Mouse (Mus musculus) lung, postnatal 10 days (tissue): ENCODE measurements around the gene Atp5g1.
A peak's percentile ranks its signal among the peaks of the same experiment; 100 is the strongest.
"Not testable (repeated sequence)": the region's sequence is repeated elsewhere in the genome, so short reads cannot be mapped to it uniquely, and the experiment has no call there.

ENCODE experiments used
- DNase-seq: peaks from one replicate; pipeline ENCODE4 v3.0.0; 2021

The Atp5g1 gene

DNA sequence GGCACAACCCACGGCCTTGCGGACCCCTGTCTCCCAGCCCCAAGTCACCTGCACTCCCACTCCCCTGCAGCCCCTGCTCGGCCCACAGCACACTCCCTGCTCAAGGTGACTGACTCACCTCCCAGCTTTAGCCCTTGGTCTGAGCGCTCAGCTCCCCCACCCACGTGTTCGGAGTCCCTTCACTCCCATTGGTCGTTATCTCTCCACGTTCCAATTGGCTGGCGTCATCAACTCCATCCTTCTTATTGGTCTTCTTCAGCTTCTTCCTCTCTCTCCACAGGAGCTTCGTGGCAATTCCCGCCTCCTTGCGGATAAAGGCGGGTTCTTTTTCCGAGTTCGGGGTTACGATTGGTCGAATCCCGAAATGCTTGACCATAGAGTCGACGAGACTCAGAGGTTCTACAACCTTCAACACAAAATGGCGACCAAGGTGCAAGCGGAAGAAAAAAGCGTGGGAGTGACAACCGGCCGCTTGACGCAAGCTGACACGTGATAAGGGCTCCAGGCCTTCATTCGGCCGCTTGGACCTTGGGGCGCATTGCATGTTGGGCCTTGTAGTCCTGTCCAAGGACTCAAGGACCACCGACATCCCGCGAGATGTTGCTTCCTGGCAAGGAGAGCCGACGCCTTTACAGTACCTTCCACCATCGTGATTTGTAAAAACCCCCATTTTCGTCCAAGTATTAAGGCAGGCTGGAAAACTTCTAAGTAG lies at the start of gene Atp5g1:
Gene Atp5g1, minus strand, starts transcription at position 162 of the 712 bp plus-strand sequence.
- DNase-seq = peak; percentile 100

- DNase-seq = peak; percentile 22
Observed at GRCm38 (mm10) chr11:96124052-96124914, 48.8 kb upstream of the Atp5g1 start.

DNA sequence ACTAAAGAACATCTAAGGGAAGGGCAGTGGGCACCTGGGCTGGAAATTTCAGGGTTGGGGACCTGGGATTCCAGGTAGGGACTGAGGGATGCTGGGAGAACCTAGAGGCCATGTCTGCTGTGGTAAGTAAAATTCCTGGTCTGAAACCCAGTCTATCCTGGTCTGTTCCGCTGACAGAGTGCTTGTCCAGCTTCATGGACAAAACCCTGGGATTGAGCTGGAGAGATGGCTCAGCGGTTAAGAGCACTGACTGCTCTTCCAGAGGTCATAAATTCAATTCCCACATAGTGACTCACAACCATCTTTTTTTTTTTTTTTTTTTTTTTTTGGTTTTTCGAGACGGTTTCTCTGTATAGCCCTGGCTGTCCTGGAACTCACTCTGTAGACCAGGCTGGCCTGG lies 47.3 kb upstream of the Atp5g1 start:
- not testable (repeated sequence) for DNase-seq

- DNase-seq = no peak
Observed at GRCm38 (mm10) chr11:96119401-96119800, 43.9 kb upstream of the Atp5g1 start.

GRCm38 (mm10) chr11:96116925-96117324 lies 41.5 kb upstream of the Atp5g1 start:
- not testable (repeated sequence) for DNase-seq

DNA sequence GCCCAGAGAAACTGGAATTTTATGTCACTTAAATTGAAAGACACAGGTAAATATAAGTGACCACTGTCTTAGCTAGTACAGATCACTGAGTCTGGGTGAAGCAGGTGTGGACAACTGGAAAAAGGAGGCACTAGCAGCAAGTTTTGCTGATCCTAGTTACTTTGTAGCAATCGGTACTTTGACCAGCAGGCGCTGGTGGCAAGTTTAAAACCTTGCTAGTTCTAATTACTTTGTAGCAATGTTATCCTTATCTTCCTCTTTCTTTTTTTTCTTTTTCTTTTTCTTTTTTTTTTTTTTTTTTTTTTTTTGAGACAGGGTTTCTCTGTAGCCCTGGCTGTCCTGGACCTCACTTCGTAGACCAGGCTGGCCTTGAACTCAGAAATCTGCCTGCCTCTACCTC lies 40.6 kb upstream of the Atp5g1 start:
- DNase-seq = no peak

- DNase-seq = no peak
Observed at GRCm38 (mm10) chr11:96115416-96115815, 39.9 kb upstream of the Atp5g1 start.

DNA sequence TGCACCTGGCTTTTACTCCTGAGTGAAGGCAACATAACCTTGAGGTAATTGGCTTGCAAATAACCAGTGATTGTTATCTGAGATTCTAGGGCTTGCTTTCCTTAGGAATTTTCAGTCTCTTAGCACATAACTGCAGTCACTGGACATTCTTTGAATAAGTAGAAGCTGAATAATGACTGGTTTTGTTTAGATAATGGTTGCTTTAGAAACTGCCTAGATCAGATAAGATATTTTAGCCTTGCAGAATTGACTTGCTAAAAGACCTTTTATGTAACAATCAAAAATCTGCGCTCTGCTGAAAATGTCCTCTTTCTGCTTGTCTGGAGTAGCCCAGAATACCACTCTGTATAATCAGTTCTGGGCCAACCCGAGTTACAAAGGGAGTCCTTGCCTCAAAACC lies 38.6 kb upstream of the Atp5g1 start:
- DNase-seq = no peak

GRCm38 (mm10) chr11:96111751-96112150 lies 36.3 kb upstream of the Atp5g1 start, which contains the start of gene Calcoco2:
Gene Calcoco2, minus strand, starts transcription at chr11:96111964.
- DNase-seq = no peak

DNA sequence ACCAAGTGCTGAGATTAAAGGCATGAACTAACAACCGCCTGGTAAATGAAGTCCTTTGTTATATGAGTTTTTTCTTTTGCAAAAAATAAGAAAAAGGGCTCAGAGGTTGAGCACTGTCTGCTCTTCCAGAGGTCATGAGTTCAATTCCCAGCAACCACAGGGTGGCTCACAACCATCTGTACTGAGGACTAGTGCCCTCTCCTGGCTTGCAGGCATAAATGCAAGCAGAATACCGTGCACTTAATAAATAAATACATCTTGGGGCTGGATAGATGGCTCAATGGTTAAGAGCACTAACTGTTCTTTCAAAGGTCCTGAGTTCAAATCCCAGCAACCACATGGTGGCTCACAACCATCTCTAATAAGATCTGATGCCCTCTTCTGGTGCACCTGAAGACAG lies 35.5 kb upstream of the Atp5g1 start:
- DNase-seq = not testable (repeated sequence)

DNA sequence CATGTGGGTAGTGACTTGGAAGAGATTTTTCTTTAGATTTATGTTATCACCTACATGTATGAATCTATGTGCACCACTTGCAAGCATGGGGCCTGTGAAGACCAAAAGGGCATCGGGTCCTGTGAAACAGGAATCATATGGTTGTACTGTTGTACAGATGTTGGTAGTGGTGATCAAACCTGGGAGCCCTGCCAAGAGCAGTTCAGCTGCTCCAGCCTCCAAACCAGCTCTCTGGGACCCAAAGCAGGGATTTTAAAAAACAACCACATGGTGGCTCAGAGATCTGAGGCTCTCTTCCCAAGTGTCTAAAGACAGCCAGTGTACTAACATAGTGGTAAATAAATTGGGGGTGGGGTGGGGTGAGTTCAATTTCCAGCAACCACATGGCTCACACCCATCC lies 32.9 kb upstream of the Atp5g1 start:
- peak; percentile 19 for DNase-seq

DNA sequence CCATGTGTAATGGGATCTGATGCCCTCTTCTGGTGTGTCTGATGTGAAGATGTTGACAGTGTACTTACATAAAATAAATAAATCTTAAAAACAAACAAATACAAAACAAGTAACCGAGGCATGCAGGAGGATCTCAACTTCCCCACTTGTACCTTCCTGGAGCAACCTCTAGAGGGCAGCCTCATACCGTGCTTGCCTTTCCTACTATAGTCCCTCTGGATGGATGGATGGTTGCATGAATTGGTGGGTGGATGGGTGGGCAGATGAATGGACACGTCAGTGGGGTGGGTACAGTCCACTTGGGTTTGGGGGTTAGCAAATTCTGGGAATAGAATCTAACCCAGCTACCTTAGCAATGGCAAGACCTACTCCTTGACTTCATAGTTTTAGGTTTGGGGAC lies 17.9 kb upstream of the Atp5g1 start:
- DNase-seq = peak; percentile 62

DNA sequence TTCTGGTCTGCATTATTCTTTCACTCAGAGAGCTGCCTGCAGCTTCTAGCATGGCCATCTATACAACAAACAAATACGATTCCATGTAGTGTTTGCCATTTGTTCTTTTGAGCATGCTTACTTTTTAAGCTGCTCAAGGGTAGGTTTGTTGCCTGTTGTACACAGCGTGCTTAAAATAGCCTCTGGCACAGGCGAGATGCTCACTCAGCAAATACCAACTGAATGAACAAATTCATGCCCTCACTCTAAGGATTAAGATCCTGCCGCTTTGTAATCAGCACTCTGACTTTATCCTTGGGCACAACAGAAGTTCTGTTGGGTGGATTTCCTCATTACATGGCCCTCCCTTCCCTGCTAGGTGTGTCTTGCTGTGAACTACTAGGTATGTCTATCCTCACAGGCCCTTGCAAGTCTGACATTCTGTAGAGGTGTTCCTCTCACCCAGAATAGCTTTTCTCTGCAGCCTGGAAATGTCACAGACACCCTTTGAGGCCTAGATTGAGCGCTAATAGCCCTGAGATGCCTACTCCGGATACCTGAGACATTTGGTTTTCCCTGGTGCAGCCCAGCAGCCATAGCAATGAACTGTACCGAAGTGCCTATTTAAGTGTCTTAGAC lies 17.3 kb upstream of the Atp5g1 start:
- peak; percentile 30 for DNase-seq

DNA sequence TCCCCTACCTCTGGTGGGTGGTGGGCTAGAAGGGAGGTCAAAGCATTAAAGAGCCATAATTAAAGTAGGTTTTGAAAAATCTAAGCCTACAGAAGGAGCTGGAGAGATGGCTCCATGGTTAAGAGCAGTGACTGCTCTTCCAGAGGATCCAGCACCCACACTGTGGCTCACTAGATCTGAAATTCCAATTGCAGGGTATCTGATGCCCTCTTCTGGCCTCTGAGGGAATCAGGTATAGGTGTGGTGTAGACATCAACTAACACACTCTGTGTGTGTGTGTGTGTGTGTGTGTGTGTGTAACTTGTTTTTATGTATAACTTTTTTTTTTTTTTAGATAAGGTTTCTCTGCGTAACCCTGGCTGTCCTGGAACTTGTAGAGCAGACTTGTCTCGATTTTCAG lies 15.6 kb upstream of the Atp5g1 start:
- peak; percentile 18 for DNase-seq

GRCm38 (mm10) chr11:96087981-96088380 lies 12.5 kb upstream of the Atp5g1 start:
- DNase-seq = no peak

DNA sequence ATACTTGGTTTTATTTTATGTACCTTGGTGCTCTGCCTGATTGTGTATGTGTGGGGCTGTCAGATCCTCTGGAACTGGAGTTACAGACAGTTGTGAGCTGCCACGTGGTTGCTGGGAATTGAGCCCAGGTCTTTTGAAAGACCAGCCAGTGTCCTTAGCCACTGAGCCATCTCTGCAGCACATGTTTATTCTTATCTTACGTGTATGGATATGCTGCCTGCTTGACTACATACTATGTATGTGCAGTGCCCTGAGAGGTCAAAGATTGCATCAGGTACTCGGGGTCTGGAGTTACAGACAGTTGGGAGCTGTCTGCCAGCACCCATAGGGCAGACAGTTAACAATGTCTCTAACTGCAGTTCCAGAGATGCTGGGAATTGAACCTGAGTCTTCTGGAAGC lies 7.2 kb upstream of the Atp5g1 start:
- DNase-seq = no peak

- no peak for DNase-seq
Observed at GRCm38 (mm10) chr11:96080736-96081135, 5.3 kb upstream of the Atp5g1 start.

- no peak for DNase-seq
Observed at GRCm38 (mm10) chr11:96076221-96077105, 993 bp upstream of the Atp5g1 start.

GRCm38 (mm10) chr11:96075177-96075508 lies 327 bp downstream of the Atp5g1 start:
- peak; percentile 21 for DNase-seq

- DNase-seq = no peak
Observed at GRCm38 (mm10) chr11:96074351-96075176, 906 bp downstream of the Atp5g1 start.

DNA sequence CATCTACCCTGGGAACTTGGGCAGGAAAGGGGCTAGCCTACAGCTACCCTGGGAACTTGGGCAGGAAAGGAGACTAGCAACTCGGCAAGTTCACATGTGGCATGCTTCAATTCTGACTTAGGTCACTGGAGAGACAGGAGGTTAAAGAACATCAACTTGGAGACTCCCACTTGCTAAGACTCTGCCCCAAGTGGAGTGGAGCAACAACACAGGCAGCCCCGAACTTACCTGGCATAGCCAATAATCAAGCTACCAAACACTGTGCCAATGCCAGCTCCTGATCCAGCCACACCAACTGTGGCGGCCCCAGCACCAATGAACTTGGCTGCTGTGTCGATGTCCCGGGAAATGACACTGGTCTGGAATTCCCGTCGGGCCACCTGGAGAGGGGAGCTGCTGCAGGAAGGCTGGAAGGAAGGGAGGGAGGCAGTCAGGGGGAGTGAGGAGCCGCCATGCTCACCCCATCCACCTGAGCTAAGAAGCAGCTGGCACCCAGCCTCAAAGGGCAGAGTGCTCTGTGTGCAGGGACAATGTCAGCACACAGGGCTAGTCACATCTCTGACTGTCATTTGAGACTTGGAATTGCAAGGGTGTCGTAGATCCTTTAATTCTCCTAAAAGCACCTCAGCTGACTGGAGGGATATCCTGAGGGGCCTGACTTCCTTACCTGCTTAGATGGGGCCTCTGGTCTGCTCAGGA lies 2.0 kb downstream of the Atp5g1 start:
- DNase-seq = no peak
